Mouse (Mus musculus): ENCODE measurements around the gene Eif1b. TPM values are rescaled to one million over a fixed set of nuclear protein-coding genes. Genes with fewer than 3 reads are reported as not detected.

Gene Eif1b
- polyA plus RNA-seq (2014; fragmentation: Nextera tagmentation; extraction: Ambion mirVana): 139 and 143 TPM in 2 replicates

DNA sequence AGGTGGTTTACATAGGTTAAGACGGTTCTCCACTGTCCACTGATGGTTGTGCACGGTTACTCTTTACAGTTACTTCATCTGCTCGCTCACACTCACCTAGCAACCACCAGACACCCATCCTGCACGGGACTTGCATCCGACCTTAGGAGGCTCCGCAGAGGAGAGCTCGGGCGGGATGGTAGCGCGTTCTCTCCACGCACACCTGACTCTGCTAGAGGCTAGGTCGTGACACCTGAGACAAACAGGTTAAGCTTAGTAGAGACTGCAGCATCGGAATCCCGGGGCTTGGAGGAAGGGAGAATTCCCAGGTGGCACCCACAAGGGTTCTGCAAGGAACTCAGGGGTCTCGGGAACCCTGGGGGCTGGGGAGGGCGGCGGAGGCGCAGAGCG, at the start of gene Eif1b:
TSS of gene Eif1b (plus strand) at position 223 of the 390 bp plus-strand sequence.
- peak within 1 kb of the TSS; percentile 97 to 100 for H3K4me3 ChIP-seq (ENCODE audit: control insufficient read depth in 1 of 2, insufficient read depth in 1 of 2, low read depth in 1 of 2, low read length in 2 of 2)
- H3K36me3 ChIP-seq (ENCODE audit: control insufficient read depth, insufficient read depth, low read length): peaks cover 28% of the 10 kb centered on the region
- H3K27me3 ChIP-seq (ENCODE audit: control insufficient read depth, insufficient read depth, low read length): no peaks in the 10 kb centered on the region
- 5% methylated on average over 15 of the region's 19 CpGs for WGBS
- 0 out of 2 replicates have a peak, but pooled peaks have one; percentile 22 for ATAC-seq (ENCODE audit: insufficient number of reproducible peaks, insufficient read depth, low FRiP score, low read depth)
- no peaks in the 10 kb centered on the region for H3K9me3 ChIP-seq (ENCODE audit: control insufficient read depth, low read length)
- peaks cover 0 to 9% of the 10 kb centered on the region in 2 experiments; a peak in 2 of 4 replicates for H3K4me1 ChIP-seq (ENCODE audit: control insufficient read depth in 2 of 2, insufficient read depth in 2 of 2, low read length in 2 of 2)
- H3K4me2 ChIP-seq (ENCODE audit: low read length): peak within 1 kb of the TSS; percentile 82
- peak within 1 kb of the TSS; percentile 77 to 91 for H3K27ac ChIP-seq (replicated peaks in 1 of 2; ENCODE audit: control insufficient read depth in 1 of 2, insufficient read depth in 1 of 2, low read depth in 2 of 2, low read length in 2 of 2)
- peak within 1 kb of the TSS; percentile 100 for H3K9ac ChIP-seq (ENCODE audit: low read length)

DNA sequence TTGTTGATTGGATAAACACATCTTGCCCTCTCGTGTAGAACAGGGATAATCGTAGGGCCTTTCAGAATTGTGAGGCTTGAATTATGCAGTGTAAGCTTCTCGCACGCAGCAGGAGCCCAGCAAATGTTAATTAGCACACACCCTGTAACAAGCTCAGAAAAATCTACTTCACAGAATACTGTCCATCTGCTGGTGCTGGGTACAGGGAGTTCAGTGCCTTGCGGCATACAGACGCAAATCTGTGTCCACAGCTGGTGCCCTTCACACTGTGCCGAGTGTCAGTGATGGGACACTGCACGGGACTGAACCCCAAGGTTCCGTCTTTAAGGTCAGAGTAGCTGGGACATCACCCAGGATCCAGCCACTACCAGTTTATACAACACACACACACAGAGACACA, 47.4 kb upstream of the Eif1b start:
- Histone ChIP-seq H3K4me2 (ENCODE audit: low read length) (no peak overlapping the region), H3K4me1 (ENCODE audit: control insufficient read depth in 2 of 2, insufficient read depth in 2 of 2, low read length in 2 of 2) (no peaks in the 10 kb centered on the region), H3K9ac (ENCODE audit: low read length) (no peak overlapping the region), H3K9me3 (ENCODE audit: control insufficient read depth, low read length) (no peaks in the 10 kb centered on the region), H3K27ac (replicated peaks in 1 of 2; ENCODE audit: control insufficient read depth in 1 of 2, insufficient read depth in 1 of 2, low read depth in 2 of 2, low read length in 2 of 2) (no peak overlapping the region), H3K36me3 (ENCODE audit: control insufficient read depth, insufficient read depth, low read length) (no peaks in the 10 kb centered on the region), H3K27me3 (ENCODE audit: control insufficient read depth, insufficient read depth, low read length) (no peaks in the 10 kb centered on the region), H3K4me3 (ENCODE audit: control insufficient read depth in 1 of 2, insufficient read depth in 1 of 2, low read depth in 1 of 2, low read length in 2 of 2) (no peak overlapping the region)
- ATAC-seq (ENCODE audit: insufficient number of reproducible peaks, insufficient read depth, low FRiP score, low read depth): no peak
- WGBS: 72% methylated on average over 9 of the region's 9 CpGs

DNA sequence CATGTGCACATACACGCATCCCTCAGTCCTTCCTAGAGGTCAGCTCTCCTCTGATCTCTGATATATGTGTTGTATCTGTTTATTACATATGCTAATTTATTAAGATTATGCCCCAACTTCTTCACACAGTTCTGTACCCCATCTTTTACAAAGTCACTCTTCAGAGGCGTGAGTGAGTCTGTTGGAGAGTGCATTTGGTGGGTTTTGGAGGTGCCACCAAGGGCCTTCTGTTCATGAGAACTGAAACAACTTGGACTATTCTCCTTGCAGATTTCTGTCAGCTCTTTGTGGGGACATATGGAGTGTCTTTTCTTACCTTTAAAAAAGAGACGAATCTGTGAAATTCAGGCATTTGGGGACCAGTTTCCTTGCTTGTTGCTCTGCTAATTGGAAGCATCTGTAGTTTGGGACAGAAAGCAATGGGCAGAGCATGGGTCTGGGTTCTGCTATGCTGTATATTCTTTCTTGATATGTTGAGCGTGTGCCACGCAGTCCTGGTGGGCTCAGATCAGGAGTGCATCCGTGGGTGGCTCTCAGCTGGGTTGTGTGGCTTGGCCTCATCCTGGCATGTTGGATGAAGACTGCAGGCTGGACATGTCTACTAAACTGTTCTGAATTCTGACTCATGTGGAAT, 42.2 kb upstream of the Eif1b start:
- Histone ChIP-seq H3K36me3 (ENCODE audit: control insufficient read depth, insufficient read depth, low read length) (no peaks in the 10 kb centered on the region), H3K9ac (ENCODE audit: low read length) (no peak overlapping the region), H3K27ac (replicated peaks in 1 of 2; ENCODE audit: control insufficient read depth in 1 of 2, insufficient read depth in 1 of 2, low read depth in 2 of 2, low read length in 2 of 2) (no peak overlapping the region), H3K4me3 (ENCODE audit: control insufficient read depth in 1 of 2, insufficient read depth in 1 of 2, low read depth in 1 of 2, low read length in 2 of 2) (no peak overlapping the region), H3K4me1 (ENCODE audit: control insufficient read depth in 2 of 2, insufficient read depth in 2 of 2, low read length in 2 of 2) (no peaks in the 10 kb centered on the region), H3K9me3 (ENCODE audit: control insufficient read depth, low read length) (no peaks in the 10 kb centered on the region), H3K27me3 (ENCODE audit: control insufficient read depth, insufficient read depth, low read length) (no peaks in the 10 kb centered on the region), H3K4me2 (ENCODE audit: low read length) (no peak overlapping the region)
- 86% methylated on average over 6 of the region's 6 CpGs for WGBS
- no peak for ATAC-seq (ENCODE audit: insufficient number of reproducible peaks, insufficient read depth, low FRiP score, low read depth)

DNA sequence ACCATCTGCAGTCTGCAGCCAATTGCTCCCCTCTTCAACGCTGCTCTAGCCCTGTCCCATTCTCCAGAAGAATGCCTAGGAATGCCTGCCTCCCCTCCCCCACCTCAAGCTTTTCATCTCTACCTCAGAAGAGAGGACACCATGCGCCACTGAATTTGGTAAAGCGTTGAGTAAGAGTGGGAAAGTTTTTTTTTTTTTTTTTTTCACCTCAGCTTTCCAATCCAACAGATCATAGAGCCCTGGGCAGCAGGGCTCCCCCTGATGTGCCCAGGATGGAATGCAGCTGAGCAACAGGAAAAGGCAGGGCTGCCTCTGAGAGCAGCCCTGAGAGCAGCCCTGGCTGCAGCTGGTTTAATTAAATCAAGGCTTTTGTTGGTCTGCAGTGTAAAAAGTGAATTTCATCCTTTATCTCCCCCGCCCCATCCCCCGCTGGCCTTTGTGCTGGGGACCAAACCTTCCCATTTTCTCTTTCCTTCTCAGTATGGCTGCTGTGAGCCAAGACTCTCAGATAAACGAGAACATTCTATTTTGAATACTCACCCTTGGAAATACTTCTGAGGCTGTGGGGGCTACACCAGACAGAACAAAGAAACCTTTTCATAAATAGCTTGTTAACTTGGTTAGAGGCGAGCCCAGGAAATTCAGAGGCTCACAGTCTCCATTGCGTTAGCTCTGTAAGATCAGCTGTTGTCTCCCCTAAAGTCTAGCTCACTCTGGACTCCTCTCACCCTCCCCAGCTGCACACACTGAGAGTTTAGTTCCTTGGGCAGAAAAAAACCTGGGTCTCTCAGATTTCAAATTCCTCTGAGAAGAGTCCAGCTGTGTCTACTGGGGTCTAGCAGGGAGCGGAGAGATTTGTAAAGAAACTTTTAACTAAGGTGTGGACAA, 36.0 kb upstream of the Eif1b start:
- Histone ChIP-seq H3K36me3 (ENCODE audit: control insufficient read depth, insufficient read depth, low read length) (no peaks in the 10 kb centered on the region), H3K4me3 (ENCODE audit: control insufficient read depth in 1 of 2, insufficient read depth in 1 of 2, low read depth in 1 of 2, low read length in 2 of 2) (no peak overlapping the region), H3K4me1 (ENCODE audit: control insufficient read depth in 2 of 2, insufficient read depth in 2 of 2, low read length in 2 of 2) (peaks cover 0 to 6% of the 10 kb centered on the region in 2 experiments; a peak in 1 of 4 replicates), H3K4me2 (ENCODE audit: low read length) (no peak overlapping the region), H3K27ac (replicated peaks in 1 of 2; ENCODE audit: control insufficient read depth in 1 of 2, insufficient read depth in 1 of 2, low read depth in 2 of 2, low read length in 2 of 2) (peak overlapping the region; percentile 56 to 86), H3K9me3 (ENCODE audit: control insufficient read depth, low read length) (no peaks in the 10 kb centered on the region), H3K9ac (ENCODE audit: low read length) (no peak overlapping the region), H3K27me3 (ENCODE audit: control insufficient read depth, insufficient read depth, low read length) (no peaks in the 10 kb centered on the region)
- WGBS: 32% methylated on average over 9 of the region's 9 CpGs
- ATAC-seq (ENCODE audit: insufficient number of reproducible peaks, insufficient read depth, low FRiP score, low read depth): peak; percentile 35; the same call in 1 of the 2 replicates

- H3K36me3 ChIP-seq (ENCODE audit: control insufficient read depth, insufficient read depth, low read length): no peaks in the 10 kb centered on the region
- no peak overlapping the region for H3K4me2 ChIP-seq (ENCODE audit: low read length)
- WGBS: 92% methylated on average over 1 of the region's 1 CpGs
- ATAC-seq (ENCODE audit: insufficient number of reproducible peaks, insufficient read depth, low FRiP score, low read depth): no peak
- no peak overlapping the region for H3K27ac ChIP-seq (replicated peaks in 1 of 2; ENCODE audit: control insufficient read depth in 1 of 2, insufficient read depth in 1 of 2, low read depth in 2 of 2, low read length in 2 of 2)
- no peaks in the 10 kb centered on the region for H3K27me3 ChIP-seq (ENCODE audit: control insufficient read depth, insufficient read depth, low read length)
- no peaks in the 10 kb centered on the region for H3K9me3 ChIP-seq (ENCODE audit: control insufficient read depth, low read length)
- H3K9ac ChIP-seq (ENCODE audit: low read length): no peak overlapping the region
- H3K4me3 ChIP-seq (ENCODE audit: control insufficient read depth in 1 of 2, insufficient read depth in 1 of 2, low read depth in 1 of 2, low read length in 2 of 2): no peak overlapping the region
- no peaks in the 10 kb centered on the region; a peak in 1 of 4 replicates for H3K4me1 ChIP-seq (ENCODE audit: control insufficient read depth in 2 of 2, insufficient read depth in 2 of 2, low read length in 2 of 2)
Measured at GRCm38 (mm10) chr9:120470431-120470830, 21.6 kb upstream of the Eif1b start.

- H3K9ac ChIP-seq (ENCODE audit: low read length): no peak overlapping the region
- no peak overlapping the region for H3K4me2 ChIP-seq (ENCODE audit: low read length)
- H3K4me3 ChIP-seq (ENCODE audit: control insufficient read depth in 1 of 2, insufficient read depth in 1 of 2, low read depth in 1 of 2, low read length in 2 of 2): no peak overlapping the region
- H3K9me3 ChIP-seq (ENCODE audit: control insufficient read depth, low read length): no peaks in the 10 kb centered on the region
- H3K27ac ChIP-seq (replicated peaks in 1 of 2; ENCODE audit: control insufficient read depth in 1 of 2, insufficient read depth in 1 of 2, low read depth in 2 of 2, low read length in 2 of 2): no peak overlapping the region
- H3K27me3 ChIP-seq (ENCODE audit: control insufficient read depth, insufficient read depth, low read length): no peaks in the 10 kb centered on the region
- H3K4me1 ChIP-seq (ENCODE audit: control insufficient read depth in 2 of 2, insufficient read depth in 2 of 2, low read length in 2 of 2): peaks cover 4 to 6% of the 10 kb centered on the region in 2 experiments; a peak in 3 of 4 replicates
- 69% methylated on average over 3 of the region's 3 CpGs for WGBS
- no peaks in the 10 kb centered on the region for H3K36me3 ChIP-seq (ENCODE audit: control insufficient read depth, insufficient read depth, low read length)
- ATAC-seq (ENCODE audit: insufficient number of reproducible peaks, insufficient read depth, low FRiP score, low read depth): no peak
Measured at GRCm38 (mm10) chr9:120481644-120482043, 10.4 kb upstream of the Eif1b start.

DNA sequence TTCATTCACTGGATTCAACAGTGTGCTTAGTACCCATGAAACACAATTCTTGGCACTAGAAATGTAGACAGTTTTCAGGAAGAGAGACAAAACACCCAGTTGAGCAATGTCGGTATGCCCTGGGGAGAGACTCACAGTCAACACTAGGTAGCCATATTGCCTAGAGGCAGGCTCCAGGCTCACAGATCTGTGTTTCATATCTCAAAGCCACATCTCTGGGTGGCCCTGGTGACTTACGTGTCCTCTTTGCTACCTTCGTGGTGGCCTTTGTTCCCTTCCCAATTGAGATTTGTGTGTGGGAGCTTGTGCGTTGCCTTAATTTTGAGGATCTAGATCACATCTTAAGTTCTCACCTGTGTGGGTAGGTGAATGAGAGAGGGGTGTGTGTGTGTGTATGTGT, 9.7 kb upstream of the Eif1b start:
- Histone ChIP-seq H3K27ac (replicated peaks in 1 of 2; ENCODE audit: control insufficient read depth in 1 of 2, insufficient read depth in 1 of 2, low read depth in 2 of 2, low read length in 2 of 2) (no peak overlapping the region), H3K4me2 (ENCODE audit: low read length) (no peak overlapping the region), H3K9me3 (ENCODE audit: control insufficient read depth, low read length) (no peaks in the 10 kb centered on the region), H3K36me3 (ENCODE audit: control insufficient read depth, insufficient read depth, low read length) (no peaks in the 10 kb centered on the region), H3K4me1 (ENCODE audit: control insufficient read depth in 2 of 2, insufficient read depth in 2 of 2, low read length in 2 of 2) (peaks cover 4 to 6% of the 10 kb centered on the region in 2 experiments; a peak in 3 of 4 replicates), H3K9ac (ENCODE audit: low read length) (no peak overlapping the region), H3K27me3 (ENCODE audit: control insufficient read depth, insufficient read depth, low read length) (no peaks in the 10 kb centered on the region), H3K4me3 (ENCODE audit: control insufficient read depth in 1 of 2, insufficient read depth in 1 of 2, low read depth in 1 of 2, low read length in 2 of 2) (no peak overlapping the region)
- no peak for ATAC-seq (ENCODE audit: insufficient number of reproducible peaks, insufficient read depth, low FRiP score, low read depth)
- WGBS: 86% methylated on average over 4 of the region's 4 CpGs

Data from heart, embryonic 14.5 days (tissue).